Comparison of ENCODE assay signal across 16 mouse cellular contexts in the genomic region with DNA sequence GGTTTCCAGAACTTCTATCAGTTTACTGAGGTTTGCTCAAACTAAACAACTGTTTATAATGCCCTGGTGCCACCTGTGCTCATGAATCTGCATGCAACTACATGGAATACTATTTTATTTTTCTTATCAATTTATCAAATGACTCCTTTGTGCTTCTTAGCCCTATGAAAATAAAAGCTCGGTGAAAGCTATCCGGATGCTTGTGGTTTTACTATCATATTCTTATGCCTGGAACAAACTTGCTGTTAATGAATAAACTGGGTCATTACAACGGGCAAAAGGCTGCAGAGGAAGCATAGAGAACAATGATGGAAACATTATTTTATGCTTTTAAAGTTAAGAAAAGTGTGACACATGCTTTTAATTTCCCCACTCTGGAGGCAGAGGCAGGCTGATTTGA. TPM values are rescaled to one million over a fixed set of nuclear protein-coding genes. Genes with fewer than 3 reads are reported as not detected.
A peak's percentile ranks its signal among the peaks of the same experiment; 100 is the strongest.
DNase-seq lines count a peak whose midpoint lies in the region; ATAC-seq lines count a peak whose summit lies in the region.
"Had no signal": no experiment of that assay in that cellular context is flagged by ENCODE, and none has a peak within 500 bp of the region (broad histone marks: within the 10 kb centered on the region; RNA-seq: fewer than 3 reads in every experiment).

No protein-coding gene starts in this region.

- 0 out of 2 replicates have a peak overlapping the region, but pooled peaks have one; percentile 2 for H3K4me2 ChIP-seq in kidney, embryonic 15.5 days
- H3K4me2 ChIP-seq in liver, embryonic 15.5 days: peak overlapping the region; percentile 25

- no peak for ATAC-seq in kidney, embryonic 15.5 days (replicated peaks; ENCODE audit: low FRiP score)
- ATAC-seq in liver, embryonic 15.5 days (ENCODE audit: insufficient read depth): no peak
- ATAC-seq in erythroblast, adult 5-6 weeks (replicated peaks; ENCODE audit: low FRiP score, poor library complexity, severe bottlenecking): no peak
- ATAC-seq: hindbrain, postnatal 0 days; lung, postnatal 0 days; midbrain, embryonic 16.5 days; Patski had no signal

- no peak overlapping the region for H3K4me3 ChIP-seq in kidney, embryonic 15.5 days (replicated peaks)
- no peak overlapping the region for H3K4me3 ChIP-seq in liver, embryonic 15.5 days (replicated peaks)

- H3K9ac ChIP-seq in kidney, embryonic 15.5 days: no peak overlapping the region
- no peak overlapping the region for H3K9ac ChIP-seq in liver, embryonic 15.5 days
- H3K9ac ChIP-seq: embryonic facial prominence, embryonic 13.5 days; heart, embryonic 13.5 days had no signal

- WGBS in kidney, embryonic 15.5 days: 65% methylated on average over 3 of the region's 3 CpGs
- 19% methylated on average over 3 of the region's 3 CpGs for WGBS in liver, embryonic 15.5 days (ENCODE audit: insufficient replicate concordance)

- no peaks in the 10 kb centered on the region for H3K27me3 ChIP-seq in kidney, embryonic 15.5 days
- no peaks in the 10 kb centered on the region for H3K27me3 ChIP-seq in liver, embryonic 15.5 days
- H3K27me3 ChIP-seq: embryonic facial prominence, embryonic 13.5 days; heart, embryonic 13.5 days; Patski had no signal

- peak overlapping the region; percentile 37 for H3K27ac ChIP-seq in kidney, embryonic 15.5 days
- no peak overlapping the region for H3K27ac ChIP-seq in liver, embryonic 15.5 days (replicated peaks)
- H3K27ac ChIP-seq: embryonic facial prominence, embryonic 13.5 days; hindbrain, postnatal 0 days had no signal

- no peak for DNase-seq in kidney, adult 18-20 months
- DNase-seq in CD4-positive helper T cell, adult 2 months (ENCODE audit: low read depth, low spot score): peak; percentile 39
- peak; percentile 14 for DNase-seq in Muller cell, postnatal 12 days (ENCODE audit: inconsistent ontology term)
- DNase-seq in thymus, postnatal 4 days: no peak
- DNase-seq: adrenal gland, postnatal 36 days; cerebellum, adult 9-11 months; heart, adult 11 months had no signal

- H3K4me1 ChIP-seq in kidney, embryonic 15.5 days: peaks cover 42% of the 10 kb centered on the region
- H3K4me1 ChIP-seq in liver, embryonic 15.5 days (replicated peaks): peaks cover 62% of the 10 kb centered on the region

- H3K9me3 ChIP-seq in kidney, embryonic 15.5 days (replicated peaks): no peaks in the 10 kb centered on the region
- H3K9me3 ChIP-seq in liver, embryonic 15.5 days (replicated peaks): no peaks in the 10 kb centered on the region
- H3K9me3 ChIP-seq: embryonic facial prominence, embryonic 13.5 days had no signal

- H3K36me3 ChIP-seq in kidney, embryonic 15.5 days: no peaks in the 10 kb centered on the region
- H3K36me3 ChIP-seq in liver, embryonic 15.5 days (replicated peaks): no peaks in the 10 kb centered on the region
- H3K36me3 ChIP-seq: embryonic facial prominence, embryonic 13.5 days; heart, embryonic 13.5 days had no signal

RNA-seq across cellular contexts. Expression of gene Senp6, which starts 3.3 kb away (rescaled TPM):
- 50.2 and 50.7 TPM in 2 replicates for polyA plus RNA-seq in kidney, embryonic 15.5 days (2015; fragmentation: Nextera tagmentation; extraction: Ambion mirVana)
- 13.0 TPM in 2 replicates for polyA plus RNA-seq in liver, embryonic 15.5 days (2015; fragmentation: Nextera tagmentation; extraction: Ambion mirVana)
- 40.2 and 63.5 TPM in 2 replicates for total RNA-seq in erythroblast, adult 5-6 weeks (2015; ENCODE audit: low replicate concordance)
- total RNA-seq in erythroblast, adult 5-6 weeks (2017; ENCODE audit: low replicate concordance): 39.6 and 50.7 TPM in 2 replicates

RNA-seq across cellular contexts. Expression of gene Filip1, which starts 57.4 kb away (rescaled TPM):
- 5.8 and 6.5 TPM in 2 replicates for polyA plus RNA-seq in kidney, embryonic 15.5 days (2015; fragmentation: Nextera tagmentation; extraction: Ambion mirVana)
- polyA plus RNA-seq in liver, embryonic 15.5 days (2015; fragmentation: Nextera tagmentation; extraction: Ambion mirVana): 0.67 and 0.90 TPM in 2 replicates
- total RNA-seq in erythroblast, adult 5-6 weeks (2015; ENCODE audit: low replicate concordance): 0.38 and 0.63 TPM in 2 replicates
- total RNA-seq in erythroblast, adult 5-6 weeks (2017; ENCODE audit: low replicate concordance): 0.70 TPM in 1 of 2 replicates, not detected in the other
- polyA plus RNA-seq: Patski had no signal

Comparison
In these comparisons a context has a peak if more than half of its experiments do, and no peak if none do; other contexts are left out.
1. DNase-seq: peak in CD4-positive helper T cell, adult 2 months (single experiment) and Muller cell, postnatal 12 days (single experiment); none in kidney, adult 18-20 months (single experiment) and thymus, postnatal 4 days (single experiment).